Mouse (Mus musculus) spleen, adult 10 weeks (tissue): ENCODE measurements around the gene Eml2. TPM values are rescaled to one million over a fixed set of nuclear protein-coding genes. Genes with fewer than 3 reads are reported as not detected.

ENCODE experiments used
- polyA plus RNA-seq: library from polyadenylated mRNA; stranded (reverse); fragments of 350-450 nt; fragmentation: Illumina TruSeq; extraction: RNeasy Lipid Tissue Mini Kit (QIAGEN cat#74804); gene quantifications from one replicate; pipeline ENCODE4 v1.2.3, GENCODE M21; 2015; ENCODE audit warnings: low replicate concordance; ENCODE audit not compliant: insufficient read depth

Eml2 gene
- polyA plus RNA-seq, result 6.2 TPM

GRCm38 (mm10) chr7:19175708-19176515, at the start of gene Eml2:
Gene Eml2, plus strand, starts transcription at chr7:19176421.

DNA sequence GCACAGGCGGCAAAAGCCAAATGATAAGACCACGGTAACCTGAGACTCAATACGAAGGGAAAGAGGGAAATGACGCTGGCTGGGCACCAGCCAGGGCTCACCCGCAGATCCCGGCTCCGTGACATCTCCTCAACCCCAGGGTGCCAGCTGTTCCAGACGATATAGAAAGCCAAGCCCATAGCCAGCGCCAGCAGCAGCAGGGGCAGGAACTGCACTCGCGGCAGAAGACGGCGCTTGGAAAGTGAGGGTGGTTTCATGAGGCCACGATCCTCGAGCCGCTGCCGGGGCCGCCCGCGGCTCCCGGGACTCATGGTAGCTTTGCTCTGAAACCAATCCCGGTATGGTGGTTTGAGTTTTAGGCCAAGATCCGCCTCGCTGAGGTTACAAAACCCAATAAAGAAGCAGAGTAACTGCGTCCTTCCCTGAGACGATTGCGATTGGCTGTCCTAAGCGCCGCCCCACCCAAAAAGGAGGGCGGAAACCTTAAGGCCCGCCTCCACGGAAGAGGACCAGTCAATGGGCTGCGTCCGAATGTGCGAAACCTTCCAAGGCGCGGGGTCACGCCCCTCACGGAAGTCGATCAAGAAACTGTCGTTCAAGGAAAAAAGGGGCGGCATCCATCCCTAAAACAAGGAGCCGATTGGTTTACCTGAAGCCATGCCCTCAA, 27.2 kb upstream of the Eml2 start, which contains the start of gene Qpctl:
Gene Qpctl, minus strand, starts transcription at position 417 of the 667 bp plus-strand sequence.

GRCm38 (mm10) chr7:19149626-19150025, 26.6 kb upstream of the Eml2 start, which contains the start of gene Snrpd2:
Gene Snrpd2, plus strand, starts transcription at chr7:19149722.

DNA sequence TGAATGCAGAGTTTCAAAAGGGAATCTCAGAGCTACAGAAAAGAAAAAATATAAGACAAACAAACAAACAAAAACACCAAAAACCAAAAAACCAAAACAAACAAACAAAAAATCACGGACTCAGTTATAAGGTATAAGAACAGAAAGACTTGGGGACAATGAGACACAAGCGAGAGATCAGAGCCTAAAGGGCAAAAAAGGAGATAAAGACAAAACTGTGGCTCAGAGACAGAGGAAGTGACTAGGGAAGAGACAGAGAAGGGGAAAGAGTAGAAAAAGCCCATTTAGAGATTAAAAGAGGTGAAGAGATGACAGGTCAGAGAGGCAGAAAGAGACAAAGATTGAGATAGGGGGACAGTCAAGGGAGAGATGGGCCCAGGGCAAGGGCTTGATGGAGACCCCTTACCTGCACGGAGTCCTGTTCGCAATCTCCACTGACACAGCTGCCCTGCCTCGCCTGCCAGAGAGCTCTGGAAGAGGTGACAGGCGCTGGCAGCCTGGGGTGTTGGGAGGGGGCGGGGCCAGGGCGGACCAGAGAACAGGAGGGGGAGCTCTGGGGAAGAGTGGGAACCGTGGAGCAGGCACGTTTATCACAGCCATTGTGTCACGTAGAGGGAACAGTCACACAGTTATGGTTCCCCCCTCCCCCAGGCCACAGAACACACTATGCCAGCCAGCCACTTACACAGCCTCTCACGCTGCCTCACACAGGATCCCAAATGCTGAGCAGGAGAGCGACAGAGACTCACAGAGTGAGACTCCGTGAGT, 10.4 kb upstream of the Eml2 start, which contains the start of gene Gipr:
Gene Gipr, minus strand, starts transcription at position 472 of the 768 bp plus-strand sequence.

GRCm38 (mm10) chr7:19211996-19212755, 36.0 kb downstream of the Eml2 start, which contains the start of gene Gpr4:
Gene Gpr4, plus strand, starts transcription at chr7:19212538.

GRCm38 (mm10) chr7:19227883-19228792, 51.9 kb downstream of the Eml2 start, which contains the start of gene Opa3:
Gene Opa3, plus strand, starts transcription at chr7:19228334.

Other genes with a start within 250 kb of the Eml2 start
- not detected for gene Nanos2, start 189.0 kb upstream of the Eml2 start, polyA plus RNA-seq
- gene Mypop, start 185.2 kb upstream of the Eml2 start, polyA plus RNA-seq, result 0.73 TPM
- 6.8 TPM for gene Irf2bp1, start 172.4 kb upstream of the Eml2 start, polyA plus RNA-seq
- gene Foxa3, start 152.9 kb upstream of the Eml2 start, polyA plus RNA-seq, result not detected
- gene Sympk, start 152.0 kb upstream of the Eml2 start, polyA plus RNA-seq, result 43.3 TPM
- gene Rsph6a, start 121.7 kb upstream of the Eml2 start, polyA plus RNA-seq, result not detected
- gene Dmwd, start 100.2 kb upstream of the Eml2 start, polyA plus RNA-seq, result 5.3 TPM
- 37.1 TPM for gene Dmpk, start 92.6 kb upstream of the Eml2 start, polyA plus RNA-seq
- gene Six5, start 81.8 kb upstream of the Eml2 start, polyA plus RNA-seq, result 2.0 TPM
- gene Gm4969, start 58.1 kb upstream of the Eml2 start, polyA plus RNA-seq, result 0.11 TPM
- gene Fbxo46, start 56.6 kb upstream of the Eml2 start, polyA plus RNA-seq, result 2.9 TPM
- 9.4 TPM for gene Qpctl, start 27.1 kb upstream of the Eml2 start, polyA plus RNA-seq
- 28.2 TPM for gene Snrpd2, start 26.7 kb upstream of the Eml2 start, polyA plus RNA-seq
- not detected for gene Gipr, start 10.3 kb upstream of the Eml2 start, polyA plus RNA-seq
- gene Gpr4, start 36.1 kb downstream of the Eml2 start, polyA plus RNA-seq, result 4.4 TPM
- gene Opa3, start 51.9 kb downstream of the Eml2 start, polyA plus RNA-seq, result 17.4 TPM
- 295 TPM for gene Vasp, start 95.4 kb downstream of the Eml2 start, polyA plus RNA-seq
- gene Ppm1n, start 103.6 kb downstream of the Eml2 start, polyA plus RNA-seq, result 1.3 TPM
- 1.8 TPM for gene Rtn2, start 106.2 kb downstream of the Eml2 start, polyA plus RNA-seq
- 1.4 TPM for gene Fosb, start 133.6 kb downstream of the Eml2 start, polyA plus RNA-seq
- gene Ercc1, start 168.4 kb downstream of the Eml2 start, polyA plus RNA-seq, result 15.9 TPM
- gene Cd3eap, start 183.1 kb downstream of the Eml2 start, polyA plus RNA-seq, result 7.3 TPM
- gene Ppp1r13l, start 183.3 kb downstream of the Eml2 start, polyA plus RNA-seq, result 0.11 TPM
- 21.4 TPM for gene Ercc2, start 205.6 kb downstream of the Eml2 start, polyA plus RNA-seq
- not detected for gene Klc3, start 227.7 kb downstream of the Eml2 start, polyA plus RNA-seq
- gene Ckm, start 228.4 kb downstream of the Eml2 start, polyA plus RNA-seq, result not detected